Mouse (Mus musculus): Measurements from ENCODE around the gene Hmces.

GRCm38 (mm10) chr6:87882816-87883215 is 30.9 kb upstream of the Hmces start:
- TF ChIP-seq GATA1 (IDR thresholded peaks at IDR 0.05; ENCODE audit: low read length): no peak
- no peak for TF ChIP-seq TAL1 (IDR thresholded peaks at IDR 0.05; ENCODE audit: low read length)

Data from erythroblast, embryonic 14.5 days (primary cell).